Mouse (Mus musculus): ENCODE measurements around the gene Ncoa1. TPM values are rescaled to one million over a fixed set of nuclear protein-coding genes. Genes with fewer than 3 reads are reported as not detected.
A peak's percentile ranks its signal among the peaks of the same experiment; 100 is the strongest.

The Ncoa1 gene
- total and polyA plus RNA-seq, 3 experiments, result 36.0 to 65.0 (median 45.0) TPM

- Histone ChIP-seq H3K36me3 (ENCODE audit: control insufficient read depth in 1 of 2, insufficient read depth in 2 of 2, low read length in 2 of 2) (peaks cover 0 to 37% of the 10 kb centered on the region in 2 experiments; a peak in 2 of 4 replicates), H3K27ac (ENCODE audit: control insufficient read depth, low read depth, low read length) (no peak overlapping the region), H3K79me2 (ENCODE audit: control insufficient read depth, insufficient read depth, low read length, poor library complexity) (no peaks in the 10 kb centered on the region), H3K4me1 (ENCODE audit: control insufficient read depth in 1 of 2, insufficient read depth in 2 of 2, low read length in 2 of 2) (no peaks in the 10 kb centered on the region), H3K9ac (ENCODE audit: control insufficient read depth, low read depth, low read length, poor library complexity, severe bottlenecking) (no peak overlapping the region), H3K27me3 (ENCODE audit: control insufficient read depth in 1 of 2, insufficient read depth in 2 of 2, low read length in 2 of 2) (no peaks in the 10 kb centered on the region), H3K4me3 (ENCODE audit: control insufficient read depth in 1 of 2, insufficient read depth in 1 of 2, low read depth in 2 of 2, low read length in 2 of 2) (no peak overlapping the region), H3K9me3 (replicated peaks; ENCODE audit: insufficient read depth, low read length) (no peaks in the 10 kb centered on the region)
- no peak for TF ChIP-seq ZC3H11A (IDR thresholded peaks at IDR 0.05; ENCODE audit: low read depth, low read length)
- TF ChIP-seq RCOR1 (IDR thresholded peaks at IDR 0.05; ENCODE audit: low read depth, low read length), result no peak
- no peak for TF ChIP-seq ELF1 (IDR thresholded peaks at IDR 0.05; ENCODE audit: low read depth, low read length)
- no peak for TF ChIP-seq NELFE (IDR thresholded peaks at IDR 0.05; ENCODE audit: low read depth, low read length)
- TF ChIP-seq GATA1 (IDR thresholded peaks at IDR 0.05; ENCODE audit: low read depth, low read length), result no peak
- no peak for TF ChIP-seq ETS1 (IDR thresholded peaks at IDR 0.05; ENCODE audit: low read depth, low read length)
- TF ChIP-seq MAFK (IDR thresholded peaks at IDR 0.05; ENCODE audit: borderline replicate concordance, low read depth, low read length), result no peak
- TF ChIP-seq MYC (IDR thresholded peaks at IDR 0.05; ENCODE audit: low read depth, low read length), result no peak
- TF ChIP-seq CTCF (IDR thresholded peaks at IDR 0.05 in 2 of 3, conservative IDR thresholded peaks at IDR 0.05 in 1 of 3; ENCODE audit: control insufficient read depth in 1 of 3, insufficient read depth in 1 of 3, low read depth in 2 of 3, low read length in 3 of 3, poor library complexity in 1 of 3, severe bottlenecking in 1 of 3), result no peak
- TF ChIP-seq ZKSCAN1 (IDR thresholded peaks at IDR 0.05; ENCODE audit: low read depth, low read length), result no peak
- no peak for TF ChIP-seq MAZ (IDR thresholded peaks at IDR 0.05; ENCODE audit: low read depth, low read length)
- no peak for TF ChIP-seq UBTF (IDR thresholded peaks at IDR 0.05; ENCODE audit: borderline replicate concordance, insufficient read depth, low read depth, low read length)
- DNase-seq (ENCODE audit: low read depth, low spot score), result no peak
These were observed 154.8 kb downstream of the Ncoa1 start for GRCm38 (mm10) chr12:4322227-4322626.

GRCm38 (mm10) chr12:4313824-4314223, 163.2 kb downstream of the Ncoa1 start:
- no peaks in the 10 kb centered on the region; a peak in 1 of 4 replicates for H3K4me1 ChIP-seq (ENCODE audit: control insufficient read depth in 1 of 2, insufficient read depth in 2 of 2, low read length in 2 of 2)
- no peak overlapping the region for H3K27ac ChIP-seq (ENCODE audit: control insufficient read depth, low read depth, low read length)
- no peaks in the 10 kb centered on the region for H3K9me3 ChIP-seq (replicated peaks; ENCODE audit: insufficient read depth, low read length)
- peak; percentile 56 for DNase-seq (ENCODE audit: low read depth, low spot score)
- no peak overlapping the region for H3K9ac ChIP-seq (ENCODE audit: control insufficient read depth, low read depth, low read length, poor library complexity, severe bottlenecking)
- no peaks in the 10 kb centered on the region for H3K27me3 ChIP-seq (ENCODE audit: control insufficient read depth in 1 of 2, insufficient read depth in 2 of 2, low read length in 2 of 2)
- no peaks in the 10 kb centered on the region for H3K79me2 ChIP-seq (ENCODE audit: control insufficient read depth, insufficient read depth, low read length, poor library complexity)
- peaks cover 4 to 28% of the 10 kb centered on the region in 2 experiments for H3K36me3 ChIP-seq (ENCODE audit: control insufficient read depth in 1 of 2, insufficient read depth in 2 of 2, low read length in 2 of 2)
- TF ChIP-seq TAL1 (IDR thresholded peaks at IDR 0.05; ENCODE audit: low read length), result no peak
- 0 out of 2 replicates have a peak, but pooled peaks have one; percentile 26 for TF ChIP-seq GATA1 (IDR thresholded peaks at IDR 0.05; ENCODE audit: low read depth, low read length)
- peak in 1 of 2 experiments; percentile 56; a peak in 1 of 4 replicates for TF ChIP-seq EP300 (IDR thresholded peaks at IDR 0.05; ENCODE audit: low read depth in 1 of 2, low read length in 2 of 2)
- TF ChIP-seq ELF1 (IDR thresholded peaks at IDR 0.05; ENCODE audit: low read depth, low read length), result no peak
- TF ChIP-seq RCOR1 (IDR thresholded peaks at IDR 0.05; ENCODE audit: low read depth, low read length), result 0 out of 2 replicates have a peak, but pooled peaks have one; percentile 6
- no peak for TF ChIP-seq ZNF384 (IDR thresholded peaks at IDR 0.05; ENCODE audit: low read depth, low read length)
- no peak for TF ChIP-seq JUND (IDR thresholded peaks at IDR 0.05; ENCODE audit: low read depth, low read length)
- TF ChIP-seq ZC3H11A (IDR thresholded peaks at IDR 0.05; ENCODE audit: low read depth, low read length), result no peak
- TF ChIP-seq CHD2 (IDR thresholded peaks at IDR 0.05; ENCODE audit: low read length), result no peak
- no peak for TF ChIP-seq ZMIZ1 (IDR thresholded peaks at IDR 0.05; ENCODE audit: low read depth, low read length)
- no peak for TF ChIP-seq TBP (IDR thresholded peaks at IDR 0.05; ENCODE audit: low read depth, low read length)
- no peak for TF ChIP-seq NRF1 (IDR thresholded peaks at IDR 0.05; ENCODE audit: insufficient read depth, low read depth, low read length, poor library complexity, severe bottlenecking)
- H3K4me3 ChIP-seq (ENCODE audit: control insufficient read depth in 1 of 2, insufficient read depth in 1 of 2, low read depth in 2 of 2, low read length in 2 of 2), result no peak overlapping the region

All from MEL (cell line).